ENCODE assay signal across 8 mouse cellular contexts in genomic region chr7:79194560-79195413, GRCm38 (mm10). TPM values are rescaled to one million over a fixed set of nuclear protein-coding genes. Genes with fewer than 3 reads are reported as not detected.
DNase-seq lines count a peak whose midpoint lies in the region.

No protein-coding gene starts in this region.

- intact Hi-C loops in gastrocnemius, postnatal 14 days (cut with DNase I; ENCODE audit: low total_unique reads): loop anchor here (2.0 kb wide), 1 partner anchor 20 kb away; no protein-coding TSS in a partner anchor
- intact Hi-C loops in gastrocnemius, postnatal 36 days (cut with DNase I): no loop called here
- intact Hi-C loops in left cerebral cortex, postnatal 10 days (cut with DNase I): no loop called here

- peak; percentile 8 for DNase-seq in gastrocnemius, postnatal 14 days
- no peak for DNase-seq in gastrocnemius, postnatal 36 days
- DNase-seq in brain, embryonic 18.5 days (ENCODE audit: low read depth, low spot score): peak; percentile 69
- peak; percentile 72 to 79 for DNase-seq in frontal cortex, postnatal 10 days (ENCODE audit: low spot score in 2 of 2)
- peak; percentile 66 to 83 for DNase-seq in left cerebral cortex, postnatal 10 days (ENCODE audit: extremely low spot score in 1 of 2, low spot score in 2 of 2)
- DNase-seq in urinary bladder, postnatal 25 days (ENCODE audit: low spot score): no peak
- no peak for DNase-seq in kidney, adult 18-20 months
- no peak for DNase-seq in embryo, embryonic 11 days

RNA-seq across cellular contexts. Expression of gene Mfge8, which starts 45.9 kb away (rescaled TPM):
- total RNA-seq in gastrocnemius, postnatal 14 days (2021): 10 to 100 TPM; 67.9 to 70.7 TPM
- 10 to 100 TPM; 40.0 to 45.1 TPM for total RNA-seq in gastrocnemius, postnatal 36 days (2021)
- total RNA-seq in left cerebral cortex, postnatal 10 days (2021): 100 to 1,000 TPM; 148 to 163 TPM

Comparison
In these comparisons a context has a peak if more than half of its experiments do, and no peak if none do; other contexts are left out.
1. DNase-seq: peak in gastrocnemius, postnatal 14 days (single experiment), brain, embryonic 18.5 days (single experiment), frontal cortex, postnatal 10 days (2 of 2) and left cerebral cortex, postnatal 10 days (2 of 2); none in gastrocnemius, postnatal 36 days (0 of 2), urinary bladder, postnatal 25 days (single experiment), kidney, adult 18-20 months (single experiment) and embryo, embryonic 11 days (single experiment).